Mouse (Mus musculus) ovary, postnatal 14 days (tissue): ENCODE results near the gene Prl.
"Not testable (repeated sequence)": the region's sequence is repeated elsewhere in the genome, so short reads cannot be mapped to it uniquely, and the experiment has no call there.

Experiments
- DNase-seq: peaks from one replicate; pipeline ENCODE4 v3.0.0; 2022; ENCODE audit warnings: low spot score

Gene Prl

GRCm38 (mm10) chr13:27057270-27057669 is at the start of gene Prl:
Gene Prl (plus strand): TSS chr13:27057570.
- no peak for DNase-seq

- no peak for DNase-seq
These were observed 30.8 kb upstream of the Prl start for GRCm38 (mm10) chr13:27026614-27027013.

- DNase-seq = no peak
These were observed 30.0 kb upstream of the Prl start for GRCm38 (mm10) chr13:27027376-27027775.

- no peak for DNase-seq
These were observed 28.7 kb upstream of the Prl start for GRCm38 (mm10) chr13:27028501-27029240.

- no peak for DNase-seq
These were observed 26.1 kb upstream of the Prl start for GRCm38 (mm10) chr13:27031101-27031852.

- no peak for DNase-seq
These were observed 25.5 kb upstream of the Prl start for GRCm38 (mm10) chr13:27031853-27032240.

GRCm38 (mm10) chr13:27032998-27033397 is 24.4 kb upstream of the Prl start:
- no peak for DNase-seq

GRCm38 (mm10) chr13:27042185-27042584 is 15.2 kb upstream of the Prl start:
- DNase-seq = no peak

- DNase-seq = no peak
These were observed 14.0 kb upstream of the Prl start for GRCm38 (mm10) chr13:27043326-27043725.

- DNase-seq = no peak
These were observed 1.8 kb downstream of the Prl start for GRCm38 (mm10) chr13:27059177-27059576.

GRCm38 (mm10) chr13:27093890-27094289 is 36.5 kb downstream of the Prl start, which contains the start of gene Prl3d1:
Gene Prl3d1 (plus strand): TSS chr13:27094190.
- DNase-seq = not testable (repeated sequence)
